Mouse (Mus musculus) neural tube, embryonic 12.5 days (tissue): Measurements from ENCODE around the gene Phf21a. TPM values are rescaled to one million over a fixed set of nuclear protein-coding genes. Genes with fewer than 3 reads are reported as not detected.
A peak's percentile ranks its signal among the peaks of the same experiment; 100 is the strongest.
"Not testable (repeated sequence)": the region's sequence is repeated elsewhere in the genome, so short reads cannot be mapped to it uniquely, and the experiment has no call there.

Experiments used
- ATAC-seq: fragments of 200-750 bp; cut with Nextera tagmentation; 2 replicates; pipeline ENCODE4 v1.8.0; 2017; ENCODE audit warnings: low read depth, mild to moderate bottlenecking, moderate TSS enrichment, moderate library complexity; ENCODE audit not compliant: low FRiP score
- H3K27ac ChIP-seq: fragments of 300-500 bp; sonication (generic); 2 replicates; pipeline ENCODE4 v1.5.1; 2016
- H3K27me3 ChIP-seq: fragments of 300-500 bp; sonication (generic); replicated peaks from 2 replicates; pipeline ENCODE4 v1.6.1; 2016; ENCODE audit warnings: mild to moderate bottlenecking
- H3K36me3 ChIP-seq: fragments of 300-500 bp; sonication (generic); 2 replicates; pipeline ENCODE4 v1.6.1; 2016; ENCODE audit warnings: mild to moderate bottlenecking
- H3K4me1 ChIP-seq: fragments of 300-500 bp; sonication (generic); 2 replicates; pipeline ENCODE4 v1.6.1; 2016
- H3K4me2 ChIP-seq: fragments of 300-500 bp; sonication (generic); replicated peaks from 2 replicates; pipeline ENCODE4 v1.6.1; 2016; ENCODE audit warnings: mild to moderate bottlenecking
- H3K4me3 ChIP-seq: fragments of 300-500 bp; sonication (generic); 2 replicates; pipeline ENCODE4 v1.5.1; 2016
- H3K9ac ChIP-seq: fragments of 300-500 bp; sonication (generic); 2 replicates; pipeline ENCODE4 v1.6.1; 2016; ENCODE audit warnings: mild to moderate bottlenecking
- H3K9me3 ChIP-seq: fragments of 300-500 bp; sonication (generic); 2 replicates; pipeline ENCODE4 v1.6.1; 2016; ENCODE audit warnings: mild to moderate bottlenecking
- WGBS: fragments of 180-500 bp; shearing (Covaris S2); methylation state at CpG from one replicate; pipeline ENCODE4 v1.1.7; 2016; 5-methylcytosine and 5-hydroxymethylcytosine counted together
- polyA plus RNA-seq: library from polyadenylated mRNA; unstranded; fragments of >200 nt; fragmentation: Nextera tagmentation; extraction: Ambion mirVana; gene quantifications from 2 replicates; pipeline ENCODE4 v1.2.1, GENCODE M21; 2016

Phf21a gene
- polyA plus RNA-seq, 1 experiment from 2014 or later: 38.4 TPM

DNA sequence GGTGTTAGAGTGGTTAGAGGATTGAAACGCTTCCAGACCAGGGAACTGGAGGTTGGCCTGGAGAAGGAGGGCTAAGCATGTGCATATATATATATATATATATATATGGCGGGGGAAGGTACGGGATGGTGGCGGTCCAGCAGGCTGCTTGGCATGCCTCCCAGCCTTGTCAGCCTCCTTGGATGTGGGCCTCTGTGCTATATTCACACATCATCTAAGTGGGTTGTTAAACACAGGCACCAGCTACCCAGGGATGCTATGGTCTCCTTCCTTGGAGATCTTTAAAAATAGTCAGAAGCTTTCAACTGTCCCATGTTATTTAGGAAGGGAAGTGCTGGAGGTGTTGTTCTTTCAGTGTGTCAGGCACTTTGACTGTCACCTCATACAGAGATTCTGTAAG is 3.1 kb upstream of the Phf21a start:
- Histone ChIP-seq H3K9me3 (no peaks in the 10 kb centered on the region), H3K27ac (no peak overlapping the region), H3K4me2 (no peak overlapping the region), H3K9ac (no peak overlapping the region), H3K36me3 (no peaks in the 10 kb centered on the region), H3K4me3 (no peak overlapping the region), H3K27me3 (no peaks in the 10 kb centered on the region), H3K4me1 (no peaks in the 10 kb centered on the region)
- ATAC-seq: no peak
- WGBS: 99% methylated on average over 4 of the region's 4 CpGs

DNA sequence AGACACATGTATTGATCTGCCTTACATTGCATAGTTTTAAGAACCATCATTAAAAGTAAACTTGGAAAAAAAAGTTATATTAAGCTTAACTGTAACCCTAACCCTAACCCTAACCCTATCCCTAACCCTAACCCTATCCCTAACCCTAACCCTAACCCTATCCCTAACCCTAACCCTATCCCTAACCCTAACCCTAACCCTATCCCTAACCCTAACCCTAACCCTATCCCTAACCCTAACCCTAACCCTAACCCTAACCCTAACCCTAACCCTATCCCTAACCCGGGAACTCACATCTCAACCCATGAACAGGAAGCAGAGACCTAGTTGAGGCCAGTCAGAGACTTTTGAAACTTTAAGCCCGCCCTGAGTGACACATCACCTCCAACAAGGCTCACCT is 586 bp downstream of the Phf21a start:
- not testable (repeated sequence) for H3K9me3 ChIP-seq, ATAC-seq, H3K4me3 ChIP-seq, H3K27me3 ChIP-seq, H3K9ac ChIP-seq, H3K4me2 ChIP-seq, H3K36me3 ChIP-seq, H3K27ac ChIP-seq, H3K4me1 ChIP-seq
- 93% methylated on average over 2 of the region's 2 CpGs for WGBS

DNA sequence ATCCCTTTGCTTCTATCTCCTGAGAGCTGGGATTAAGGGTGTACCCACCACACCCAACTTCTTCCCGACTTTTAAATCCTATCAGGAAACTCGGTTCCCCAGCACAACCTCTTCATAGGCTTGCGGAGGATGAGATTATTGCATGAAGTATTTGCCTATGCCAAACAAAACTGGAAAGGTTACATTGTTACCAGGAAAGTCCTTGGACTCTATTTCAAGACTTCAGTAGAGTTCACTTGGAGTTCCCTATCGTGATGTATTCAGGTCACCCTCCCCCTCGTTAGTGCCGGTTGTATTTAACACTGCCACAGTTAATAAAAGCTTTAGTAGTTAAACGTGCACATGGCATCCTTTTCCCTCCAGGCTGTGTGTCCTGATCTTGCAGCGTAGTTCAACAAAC is 1.2 kb downstream of the Phf21a start:
- ATAC-seq: no peak
- H3K9me3 ChIP-seq: no peaks in the 10 kb centered on the region
- no peaks in the 10 kb centered on the region for H3K27me3 ChIP-seq
- H3K9ac ChIP-seq: no peak overlapping the region
- 48% methylated on average over 8 of the region's 8 CpGs for WGBS
- H3K4me2 ChIP-seq: no peak overlapping the region
- H3K27ac ChIP-seq: no peak overlapping the region
- no peaks in the 10 kb centered on the region for H3K4me1 ChIP-seq
- no peak overlapping the region for H3K4me3 ChIP-seq
- no peaks in the 10 kb centered on the region for H3K36me3 ChIP-seq

DNA sequence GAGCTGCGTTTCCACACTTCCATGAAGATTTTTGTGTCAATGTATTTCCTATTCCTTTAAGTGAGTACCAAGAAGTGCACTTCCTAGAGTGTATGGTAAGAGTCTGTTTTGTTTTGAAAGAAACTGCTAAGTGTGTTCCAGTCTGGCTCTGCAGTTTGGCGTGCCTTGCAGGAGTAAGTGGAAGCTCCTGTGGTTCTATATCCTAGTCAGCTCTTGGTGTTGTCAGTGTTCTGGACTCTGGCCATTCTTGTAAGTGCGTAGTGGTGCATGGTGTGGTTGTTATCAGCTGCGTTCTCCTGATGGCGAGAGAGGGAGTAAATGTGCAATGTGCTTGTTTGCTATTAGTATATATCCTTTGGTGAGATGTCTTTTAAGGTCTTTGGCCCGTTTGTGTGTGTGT is 7.9 kb downstream of the Phf21a start:
- Histone ChIP-seq H3K4me1 (no peaks in the 10 kb centered on the region), H3K9me3 (no peaks in the 10 kb centered on the region; the same call in 1 of the 2 replicates), H3K27ac (no peak overlapping the region), H3K4me2 (no peak overlapping the region), H3K27me3 (no peaks in the 10 kb centered on the region), H3K9ac (no peak overlapping the region), H3K4me3 (no peak overlapping the region), H3K36me3 (no peaks in the 10 kb centered on the region)
- 88% methylated on average over 6 of the region's 6 CpGs for WGBS
- ATAC-seq: no peak

DNA sequence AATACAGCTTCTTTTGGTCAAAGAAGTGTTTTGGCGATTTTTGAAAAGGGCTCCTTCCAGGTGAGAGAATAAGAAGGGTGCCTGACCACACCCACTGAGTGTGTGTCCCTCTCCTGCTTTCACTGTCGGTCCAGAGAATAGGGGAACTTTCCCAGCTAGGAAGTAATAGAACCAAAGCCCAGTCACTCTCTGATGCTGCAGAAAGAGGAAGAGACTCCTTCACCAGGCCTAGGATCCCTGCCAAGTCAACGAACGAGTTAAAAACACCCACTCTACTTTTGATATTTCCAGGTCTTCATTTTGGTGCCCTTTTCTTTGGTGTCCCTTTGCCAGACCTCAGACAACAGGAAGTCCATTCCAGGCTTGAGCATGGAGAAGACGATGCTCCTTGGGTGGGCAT is 31.6 kb downstream of the Phf21a start:
- no peak for ATAC-seq
- Histone ChIP-seq H3K4me1 (no peaks in the 10 kb centered on the region), H3K4me3 (no peak overlapping the region), H3K9me3 (no peaks in the 10 kb centered on the region), H3K9ac (no peak overlapping the region), H3K36me3 (no peaks in the 10 kb centered on the region), H3K4me2 (no peak overlapping the region), H3K27ac (no peak overlapping the region), H3K27me3 (no peaks in the 10 kb centered on the region)
- 82% methylated on average over 5 of the region's 5 CpGs for WGBS

DNA sequence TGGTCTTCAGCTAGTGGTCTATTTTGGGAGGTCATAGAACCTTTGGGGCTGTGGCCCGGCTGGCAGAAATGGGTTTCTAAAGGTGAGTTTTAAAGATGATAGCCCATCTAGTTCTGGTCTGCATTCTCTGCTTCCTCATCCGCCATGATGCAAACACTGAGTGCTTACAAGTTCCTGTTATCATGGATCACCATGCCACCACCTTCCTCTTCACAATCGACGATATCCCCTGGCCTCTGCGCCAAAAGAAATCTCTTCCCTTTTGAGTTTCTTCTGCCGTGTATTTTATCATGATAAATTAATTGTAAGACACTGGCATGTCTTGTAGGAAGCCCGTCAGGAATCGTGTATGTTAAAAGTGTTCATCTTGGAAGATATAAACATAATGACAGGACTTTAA is 32.4 kb downstream of the Phf21a start:
- Histone ChIP-seq H3K4me2 (no peak overlapping the region), H3K36me3 (no peaks in the 10 kb centered on the region), H3K4me3 (no peak overlapping the region), H3K27me3 (no peaks in the 10 kb centered on the region), H3K9me3 (no peaks in the 10 kb centered on the region), H3K4me1 (no peaks in the 10 kb centered on the region), H3K27ac (no peak overlapping the region), H3K9ac (no peak overlapping the region)
- 94% methylated on average over 8 of the region's 8 CpGs for WGBS
- ATAC-seq: no peak

DNA sequence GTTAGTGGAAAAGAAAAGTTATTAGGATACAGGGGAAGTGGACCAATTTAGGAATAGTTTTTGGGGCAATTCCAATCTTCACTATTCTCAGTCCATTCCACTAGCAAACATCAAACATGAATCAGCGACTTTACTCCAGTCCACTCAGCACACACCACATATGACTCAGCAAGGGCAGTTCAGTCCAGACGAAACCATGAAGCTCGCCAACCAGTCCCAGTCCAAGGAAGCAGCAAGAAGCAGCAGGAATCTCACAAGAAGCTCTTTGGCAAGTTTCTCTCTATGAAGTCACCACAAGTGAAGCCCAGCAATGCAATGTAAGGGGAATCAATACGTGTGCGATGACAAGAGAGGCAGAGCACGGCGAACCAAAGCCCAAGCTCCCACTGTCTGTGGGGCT is 37.2 kb downstream of the Phf21a start:
- Histone ChIP-seq H3K9ac (no peak overlapping the region), H3K9me3 (no peaks in the 10 kb centered on the region), H3K27ac (no peak overlapping the region), H3K4me3 (no peak overlapping the region), H3K4me1 (no peaks in the 10 kb centered on the region), H3K4me2 (no peak overlapping the region), H3K36me3 (no peaks in the 10 kb centered on the region), H3K27me3 (no peaks in the 10 kb centered on the region)
- ATAC-seq: no peak
- WGBS: 93% methylated on average over 7 of the region's 7 CpGs

DNA sequence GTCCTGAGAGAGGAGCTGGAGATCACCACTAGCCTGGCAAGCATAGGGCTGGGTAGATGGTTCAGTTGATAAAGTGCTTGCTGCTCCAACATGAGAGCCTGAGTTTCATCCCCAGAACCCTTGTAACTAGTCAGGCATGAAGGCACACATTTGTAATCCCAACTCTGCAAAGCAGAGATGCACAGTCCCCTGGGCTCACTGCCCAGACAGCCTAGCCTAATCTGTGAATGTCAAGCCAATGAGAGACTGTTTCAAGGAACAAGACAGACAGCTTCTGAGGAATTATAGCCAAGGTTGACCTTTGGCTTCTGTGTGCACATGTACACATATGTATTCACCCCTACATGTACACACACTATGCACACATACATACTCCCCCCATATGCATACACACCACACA is 45.8 kb downstream of the Phf21a start:
- Histone ChIP-seq H3K4me2 (no peak overlapping the region), H3K4me3 (no peak overlapping the region), H3K9me3 (no peaks in the 10 kb centered on the region), H3K27me3 (no peaks in the 10 kb centered on the region), H3K27ac (no peak overlapping the region), H3K4me1 (no peaks in the 10 kb centered on the region), H3K9ac (no peak overlapping the region), H3K36me3 (no peaks in the 10 kb centered on the region)
- ATAC-seq: no peak

DNA sequence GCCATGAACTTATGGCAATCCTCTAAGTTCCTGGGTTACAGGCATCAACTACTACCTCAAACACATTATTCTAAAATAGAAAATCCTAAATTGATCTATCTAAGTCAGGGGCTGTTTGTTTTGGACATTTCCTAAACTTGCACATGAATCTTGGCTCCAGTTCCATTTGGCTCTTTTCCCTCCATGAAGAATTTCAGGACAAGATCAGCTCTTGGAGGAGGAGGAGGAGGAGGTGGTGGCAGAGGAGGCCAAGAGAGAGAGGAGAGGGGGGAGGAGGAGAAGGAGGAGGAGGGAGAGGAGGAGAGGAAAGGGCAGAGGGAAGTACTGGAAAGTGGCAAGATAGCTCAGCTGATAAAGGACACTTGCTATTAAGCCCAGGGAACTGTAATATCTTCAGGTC is 46.4 kb downstream of the Phf21a start:
- Histone ChIP-seq H3K4me1 (no peaks in the 10 kb centered on the region), H3K27me3 (no peaks in the 10 kb centered on the region), H3K9me3 (no peaks in the 10 kb centered on the region), H3K4me3 (no peak overlapping the region), H3K9ac (no peak overlapping the region), H3K4me2 (no peak overlapping the region), H3K27ac (no peak overlapping the region), H3K36me3 (no peaks in the 10 kb centered on the region)
- ATAC-seq: no peak

DNA sequence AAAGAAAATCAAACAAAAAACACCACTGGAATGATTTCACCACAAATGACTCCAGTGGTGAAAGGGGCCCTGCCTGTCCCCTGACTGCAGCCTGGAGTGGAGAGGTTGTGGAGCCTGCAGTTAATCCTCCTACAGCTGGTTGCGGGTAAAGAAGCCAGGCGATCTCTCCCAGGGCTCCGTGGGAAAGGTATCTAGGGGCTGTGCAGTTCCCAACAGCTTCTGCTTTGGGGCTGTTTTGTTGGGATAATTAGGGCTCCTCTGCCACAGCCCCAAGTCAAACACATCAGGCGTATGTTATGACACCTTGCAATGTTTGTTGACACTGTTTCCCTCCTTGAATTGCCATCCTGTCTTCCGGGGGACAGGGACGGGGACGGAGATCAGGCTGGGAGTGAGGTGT is 47.5 kb downstream of the Phf21a start:
- Histone ChIP-seq H3K4me2 (peak overlapping the region; percentile 43), H3K9ac (no peak overlapping the region), H3K4me1 (no peaks in the 10 kb centered on the region), H3K36me3 (no peaks in the 10 kb centered on the region), H3K27me3 (no peaks in the 10 kb centered on the region), H3K27ac (no peak overlapping the region), H3K4me3 (no peak overlapping the region), H3K9me3 (no peaks in the 10 kb centered on the region)
- no peak for ATAC-seq
- 27% methylated on average over 7 of the region's 7 CpGs for WGBS

DNA sequence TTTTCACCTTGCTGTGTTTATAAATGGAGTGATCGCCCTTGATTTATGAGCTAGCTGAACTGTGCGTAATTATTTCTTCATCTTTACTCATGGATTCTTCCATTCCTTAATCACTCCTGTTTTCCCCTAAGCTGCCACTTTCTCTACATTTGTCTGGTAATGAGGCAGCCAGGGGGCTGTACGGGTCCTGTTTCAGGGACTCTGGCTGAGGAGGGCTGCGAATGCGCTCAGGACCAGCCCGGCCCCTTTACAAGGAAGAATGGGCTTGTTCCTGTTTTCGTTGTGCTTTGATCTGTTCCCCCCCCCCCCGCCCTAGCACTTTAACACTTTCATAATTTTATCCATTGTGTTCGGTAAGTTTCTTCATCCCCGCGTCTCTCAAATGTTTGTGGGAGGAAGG is 48.2 kb downstream of the Phf21a start:
- no peaks in the 10 kb centered on the region for H3K9me3 ChIP-seq
- H3K9ac ChIP-seq: no peak overlapping the region
- H3K4me2 ChIP-seq: peak overlapping the region; percentile 43
- no peaks in the 10 kb centered on the region for H3K36me3 ChIP-seq
- no peaks in the 10 kb centered on the region for H3K27me3 ChIP-seq
- ATAC-seq: no peak
- WGBS: 19% methylated on average over 11 of the region's 11 CpGs
- no peak overlapping the region for H3K4me3 ChIP-seq
- no peak overlapping the region for H3K27ac ChIP-seq
- H3K4me1 ChIP-seq: no peaks in the 10 kb centered on the region

DNA sequence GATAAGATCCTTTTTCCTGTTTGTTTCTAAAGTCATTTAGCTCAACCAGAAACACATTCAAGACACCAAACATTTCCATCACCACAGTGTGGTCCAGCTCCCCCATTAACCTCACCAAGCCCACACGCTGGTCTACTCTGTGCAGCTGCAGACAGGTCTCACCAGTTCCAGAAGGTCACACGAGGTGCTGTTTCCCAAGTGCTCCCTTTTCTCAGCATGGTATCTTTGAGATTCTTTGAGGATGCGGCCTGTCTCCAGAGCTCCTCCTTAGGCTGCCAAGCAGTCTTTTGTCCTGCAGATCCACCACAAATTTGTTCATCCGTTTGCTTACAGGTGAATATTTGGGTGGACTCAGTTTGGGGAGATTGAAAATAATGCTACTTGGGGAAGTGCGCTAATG is 51.0 kb downstream of the Phf21a start:
- no peaks in the 10 kb centered on the region for H3K27me3 ChIP-seq
- no peak for ATAC-seq
- WGBS: 36% methylated on average over 5 of the region's 5 CpGs

DNA sequence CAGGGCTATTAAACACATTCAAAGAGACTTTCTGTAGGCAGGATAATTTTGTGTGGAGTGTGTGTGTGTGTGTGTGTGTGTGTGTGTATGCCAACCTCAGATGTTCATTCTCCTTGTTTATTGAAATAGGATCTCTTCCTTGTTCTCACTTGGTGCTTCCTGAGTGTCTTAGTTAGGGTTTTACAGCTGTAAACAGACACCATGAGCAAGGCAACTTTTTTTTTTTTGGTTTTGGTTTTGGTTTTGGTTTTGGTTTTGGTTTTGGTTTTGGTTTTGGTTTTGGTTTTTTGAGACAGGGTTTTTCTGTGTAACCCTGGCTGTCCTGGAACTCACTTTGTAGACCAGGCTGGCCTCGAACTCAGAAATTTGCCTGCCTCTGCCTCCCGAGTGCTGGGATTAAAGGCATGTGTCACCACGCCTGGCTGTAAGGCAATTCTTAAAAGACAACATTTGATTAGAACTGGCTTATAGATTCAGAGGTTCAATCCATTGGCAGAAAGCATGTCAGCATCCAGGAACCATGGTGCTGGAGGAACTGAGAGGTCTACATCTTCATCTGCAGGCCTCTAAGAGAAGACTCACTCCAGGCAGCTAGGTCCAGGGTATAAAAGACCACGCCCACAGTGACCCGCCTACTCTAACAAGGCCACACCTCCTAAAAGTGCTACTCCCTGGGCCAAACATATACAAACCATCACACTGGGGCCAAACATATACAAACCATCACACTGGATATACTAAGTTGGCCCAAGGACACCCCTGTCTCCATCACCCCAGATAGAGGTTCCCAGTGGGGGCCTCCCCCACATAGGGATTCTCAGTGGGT is 55.2 kb downstream of the Phf21a start:
- ATAC-seq, H3K9ac ChIP-seq, H3K9me3 ChIP-seq, H3K27me3 ChIP-seq, H3K36me3 ChIP-seq, H3K4me3 ChIP-seq, H3K4me2 ChIP-seq, H3K27ac ChIP-seq, H3K4me1 ChIP-seq: not testable (repeated sequence)
- 81% methylated on average over 5 of the region's 5 CpGs for WGBS

More for the DNA sequence above, 51.0 kb downstream of the Phf21a start:
- Histone ChIP-seq H3K4me1 (no peaks in the 10 kb centered on the region), H3K4me2 (no peak overlapping the region), H3K27ac (no peak overlapping the region), H3K9ac (no peak overlapping the region), H3K4me3 (no peak overlapping the region), H3K9me3 (no peaks in the 10 kb centered on the region), H3K36me3 (no peaks in the 10 kb centered on the region)
